Mouse (Mus musculus) liver, embryonic 14.5 days (tissue): ENCODE results near the gene Gstk1. TPM values are rescaled to one million over a fixed set of nuclear protein-coding genes. Genes with fewer than 3 reads are reported as not detected.
A peak's percentile ranks its signal among the peaks of the same experiment; 100 is the strongest.

Source experiments
- ATAC-seq: fragments of 200-750 bp; cut with Nextera tagmentation; 2 replicates; pipeline ENCODE4 v1.8.0; 2017; ENCODE audit warnings: moderate number of reproducible peaks, mild to moderate bottlenecking, moderate library complexity; ENCODE audit not compliant: insufficient read depth
- DNase-seq, 3 experiments: peaks; one replicate each; pipeline ENCODE4 v3.0.0-alpha.2; 2012 to 2013; ENCODE audit warnings: low read depth in 3 of 3, low spot score in 3 of 3
- H3K27ac ChIP-seq: fragments of 300-500 bp; sonication (generic); 2 replicates; pipeline ENCODE4 v1.5.1; 2014; ENCODE audit warnings: moderate library complexity, mild to moderate bottlenecking, control low read depth, inconsistent platforms
- H3K27me3 ChIP-seq: fragments of 300-500 bp; sonication (generic); 2 replicates; pipeline ENCODE4 v1.6.1; 2014; ENCODE audit warnings: mild to moderate bottlenecking, low read length, moderate library complexity; ENCODE audit not compliant: control insufficient read depth, insufficient read depth
- H3K36me3 ChIP-seq: fragments of 300-500 bp; sonication (generic); replicated peaks from 2 replicates; pipeline ENCODE4 v1.6.1; 2014; ENCODE audit warnings: low read depth; ENCODE audit not compliant: control insufficient read depth, insufficient read depth
- H3K4me1 ChIP-seq, 2 experiments: fragments of 200-500 bp in 1 of 2; fragments of 300-500 bp in 1 of 2; sonication (generic) in 1 of 2; replicated peaks; 2 replicates each; pipeline ENCODE4 v1.6.1; 2012 to 2014; ENCODE audit warnings: antibody characterized with exemption in 1 of 2, inconsistent platforms in 1 of 2, low read length in 1 of 2; ENCODE audit not compliant: control insufficient read depth in 2 of 2, insufficient read depth in 2 of 2
- H3K4me2 ChIP-seq: fragments of 300-500 bp; sonication (generic); 2 replicates; pipeline ENCODE4 v1.6.1; 2014; ENCODE audit warnings: low read depth, mild to moderate bottlenecking, control low read depth, moderate library complexity
- H3K4me3 ChIP-seq, 2 experiments: fragments of 200-500 bp in 1 of 2; fragments of 300-500 bp in 1 of 2; sonication (generic) in 1 of 2; 2 replicates each; pipeline ENCODE4 v1.5.1; 2012 to 2014; ENCODE audit warnings: low read depth in 2 of 2, low read length in 2 of 2, mild to moderate bottlenecking in 2 of 2, control low read depth in 1 of 2, inconsistent platforms in 1 of 2, moderate library complexity in 1 of 2; ENCODE audit not compliant: insufficient read depth in 1 of 2
- H3K9ac ChIP-seq: fragments of 300-500 bp; sonication (generic); replicated peaks from 2 replicates; pipeline ENCODE4 v1.6.1; 2014; ENCODE audit warnings: mild to moderate bottlenecking, control low read depth, moderate library complexity
- H3K9me3 ChIP-seq: fragments of 300-500 bp; sonication (generic); 2 replicates; pipeline ENCODE4 v1.6.1; 2016; ENCODE audit warnings: low read length, mixed read lengths; ENCODE audit not compliant: control insufficient read depth
- CTCF ChIP-seq: IDR thresholded peaks from 2 replicates; pipeline ENCODE4 v1.5.1; 2016; ENCODE audit warnings: antibody characterized with exemption, low read depth, control low read depth
- EP300 ChIP-seq: IDR thresholded peaks from 2 replicates; pipeline ENCODE4 v1.6.1; 2016; ENCODE audit warnings: antibody characterized with exemption, low read depth
- WGBS: fragments of 180-500 bp; shearing (Covaris S2); extraction: QIAGEN DNeasy Blood & Tissue Kit; methylation state at CpG from one replicate; pipeline ENCODE4 v1.1.7; 2014; ENCODE audit not compliant: insufficient replicate concordance; 5-methylcytosine and 5-hydroxymethylcytosine counted together
- polyA plus RNA-seq, 2 experiments: library from polyadenylated mRNA; depleted of rRNA in 1 of 2; stranded (reverse) in 1 of 2; unstranded in 1 of 2; fragments of >200 nt; fragmentation: Nextera tagmentation in 1 of 2; extraction: Ambion mirVana in 1 of 2; gene quantifications; 2 replicates each; pipeline versions ENCODE4 v1.2.1 to v1.2.3; 2012 to 2014

Gene Gstk1
- polyA plus RNA-seq, 2 experiments = 4.7 to 6.3 TPM

GRCm38 (mm10) chr6:42241311-42242045 is 4.3 kb upstream of the Gstk1 start:
- H3K9ac ChIP-seq = no peak overlapping the region
- H3K4me1 ChIP-seq = peaks cover 7 to 8% of the 10 kb centered on the region in 2 experiments
- no peaks in the 10 kb centered on the region for H3K36me3 ChIP-seq
- no peak for TF ChIP-seq CTCF
- TF ChIP-seq EP300 = no peak
- no peaks in the 10 kb centered on the region for H3K27me3 ChIP-seq
- 61% methylated on average over 6 of the region's 6 CpGs for WGBS
- H3K4me3 ChIP-seq = no peak overlapping the region
- no peaks in the 10 kb centered on the region for H3K9me3 ChIP-seq
- DNase-seq (no peak), ATAC-seq (no peak)
- H3K27ac ChIP-seq = no peak overlapping the region
- H3K4me2 ChIP-seq = no peak overlapping the region

- WGBS = 17% methylated on average over 8 of the region's 8 CpGs
- H3K36me3 ChIP-seq = no peaks in the 10 kb centered on the region
- TF ChIP-seq EP300 = no peak
- TF ChIP-seq CTCF = no peak
- no peak overlapping the region for H3K27ac ChIP-seq
- peaks cover 12 to 16% of the 10 kb centered on the region in 2 experiments for H3K4me1 ChIP-seq
- no peak overlapping the region for H3K4me3 ChIP-seq
- ATAC-seq = no peak; the same call in 1 of the 2 replicates
- no peak overlapping the region for H3K4me2 ChIP-seq
- H3K27me3 ChIP-seq = no peaks in the 10 kb centered on the region
- H3K9ac ChIP-seq = no peak overlapping the region
- peak in 1 of 3 experiments; percentile 37 for DNase-seq
- no peaks in the 10 kb centered on the region for H3K9me3 ChIP-seq
Observed at GRCm38 (mm10) chr6:42247173-42247572, 1.4 kb downstream of the Gstk1 start.

GRCm38 (mm10) chr6:42247981-42248380 is 2.2 kb downstream of the Gstk1 start:
- H3K9me3 ChIP-seq = no peaks in the 10 kb centered on the region
- H3K27ac ChIP-seq = no peak overlapping the region
- H3K4me1 ChIP-seq = peaks cover 12 to 16% of the 10 kb centered on the region in 2 experiments
- no peak overlapping the region for H3K4me2 ChIP-seq
- WGBS = 81% methylated on average over 1 of the region's 1 CpGs
- no peaks in the 10 kb centered on the region for H3K27me3 ChIP-seq
- TF ChIP-seq EP300 (no peak), CTCF (no peak)
- ATAC-seq (no peak), DNase-seq (no peak)
- H3K9ac ChIP-seq = no peak overlapping the region
- H3K4me3 ChIP-seq = no peak overlapping the region
- H3K36me3 ChIP-seq = no peaks in the 10 kb centered on the region

GRCm38 (mm10) chr6:42251791-42252190 is 6.1 kb downstream of the Gstk1 start:
- TF ChIP-seq EP300 = no peak
- TF ChIP-seq CTCF = no peak

GRCm38 (mm10) chr6:42253103-42253502 is 7.4 kb downstream of the Gstk1 start:
- Histone ChIP-seq H3K9me3 (no peaks in the 10 kb centered on the region), H3K9ac (no peak overlapping the region), H3K4me2 (no peak overlapping the region), H3K4me1 (peaks cover 3 to 8% of the 10 kb centered on the region in 2 experiments; a peak in 2 of 4 replicates), H3K27me3 (no peaks in the 10 kb centered on the region), H3K27ac (no peak overlapping the region), H3K36me3 (no peaks in the 10 kb centered on the region), H3K4me3 (no peak overlapping the region)
- DNase-seq = no peak
- TF ChIP-seq CTCF (no peak), EP300 (no peak)
- ATAC-seq = no peak
- 66% methylated on average over 2 of the region's 2 CpGs for WGBS

More at GRCm38 (mm10) chr6:42251791-42252190, 6.1 kb downstream of the Gstk1 start:
- Histone ChIP-seq H3K4me3 (no peak overlapping the region), H3K27me3 (no peaks in the 10 kb centered on the region), H3K4me1 (peaks cover 2 to 5% of the 10 kb centered on the region in 2 experiments; a peak in 3 of 4 replicates), H3K9ac (no peak overlapping the region), H3K36me3 (no peaks in the 10 kb centered on the region), H3K4me2 (no peak overlapping the region), H3K9me3 (no peaks in the 10 kb centered on the region), H3K27ac (no peak overlapping the region)
- no peak for ATAC-seq
- WGBS = 62% methylated on average over 4 of the region's 4 CpGs
- no peak for DNase-seq
